Mouse (Mus musculus): ENCODE results near the gene Neil3.

GRCm38 (mm10) chr8:53573600-53573999 lies 65.3 kb downstream of the Neil3 start:
- TF ChIP-seq GATA1 (IDR thresholded peaks at IDR 0.05; ENCODE audit: borderline replicate concordance, low read length) (no peak), FLI1 (IDR thresholded peaks at IDR 0.05; ENCODE audit: low read length) (no peak)
